Mouse (Mus musculus) R1 (cell line): ENCODE measurements around the gene Onecut1.

ENCODE experiments used
- DNase-seq: peaks from one replicate; pipeline ENCODE4 v3.0.0-alpha.2; 2018; ENCODE audit warnings: low read depth, low spot score

The Onecut1 gene

DNA sequence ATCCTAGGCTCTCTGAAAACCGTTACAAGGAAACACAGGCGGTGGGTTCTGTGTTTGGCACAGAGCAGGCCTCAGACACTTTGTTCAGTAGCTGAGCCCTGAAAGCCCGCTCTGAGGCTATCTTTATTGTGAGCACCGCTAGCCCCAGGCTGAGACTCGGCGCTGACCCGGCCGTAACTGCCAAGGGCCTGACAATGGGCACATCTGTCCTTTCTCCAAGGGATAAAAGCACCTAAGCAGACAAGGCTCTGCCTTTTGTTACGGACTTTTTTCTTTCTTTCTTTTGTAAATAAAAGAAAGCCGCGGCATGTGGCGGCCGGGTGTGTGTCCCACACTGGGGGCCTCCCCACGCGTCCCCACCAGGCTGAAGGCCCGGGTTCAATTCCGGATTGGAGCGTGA is 1.3 kb upstream of the Onecut1 start:
- peak; percentile 44 for DNase-seq

GRCm38 (mm10) chr9:74862096-74862780 is 517 bp downstream of the Onecut1 start:
- peak; percentile 36 for DNase-seq

DNA sequence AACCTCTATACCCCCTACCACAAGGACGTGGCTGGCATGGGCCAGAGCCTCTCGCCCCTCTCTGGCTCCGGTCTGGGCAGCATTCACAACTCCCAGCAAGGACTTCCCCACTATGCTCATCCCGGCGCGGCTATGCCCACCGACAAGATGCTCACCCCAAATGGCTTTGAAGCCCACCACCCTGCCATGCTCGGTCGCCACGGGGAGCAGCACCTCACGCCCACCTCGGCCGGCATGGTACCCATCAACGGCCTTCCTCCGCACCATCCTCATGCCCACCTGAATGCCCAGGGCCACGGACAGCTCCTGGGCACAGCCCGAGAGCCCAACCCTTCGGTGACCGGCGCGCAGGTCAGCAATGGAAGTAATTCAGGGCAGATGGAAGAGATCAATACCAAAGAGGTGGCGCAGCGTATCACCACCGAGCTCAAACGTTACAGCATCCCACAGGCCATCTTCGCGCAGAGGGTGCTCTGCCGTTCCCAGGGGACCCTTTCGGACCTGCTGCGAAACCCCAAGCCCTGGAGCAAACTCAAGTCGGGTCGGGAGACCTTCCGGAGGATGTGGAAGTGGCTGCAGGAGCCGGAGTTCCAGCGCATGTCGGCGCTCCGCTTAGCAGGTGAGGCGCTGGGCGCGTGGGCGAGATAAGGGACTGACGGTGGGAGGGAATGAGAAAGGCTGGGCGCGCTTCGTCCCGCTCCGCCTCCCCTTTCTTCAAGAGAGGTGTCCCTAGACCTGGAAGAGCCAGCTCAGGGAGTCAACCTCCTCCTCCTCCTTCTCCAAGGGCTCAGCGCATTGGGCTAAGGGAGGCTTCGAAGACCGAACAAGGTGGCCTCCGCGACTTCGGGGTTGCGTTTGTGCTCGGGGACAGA is 1.3 kb downstream of the Onecut1 start:
- DNase-seq: peak; percentile 50

DNA sequence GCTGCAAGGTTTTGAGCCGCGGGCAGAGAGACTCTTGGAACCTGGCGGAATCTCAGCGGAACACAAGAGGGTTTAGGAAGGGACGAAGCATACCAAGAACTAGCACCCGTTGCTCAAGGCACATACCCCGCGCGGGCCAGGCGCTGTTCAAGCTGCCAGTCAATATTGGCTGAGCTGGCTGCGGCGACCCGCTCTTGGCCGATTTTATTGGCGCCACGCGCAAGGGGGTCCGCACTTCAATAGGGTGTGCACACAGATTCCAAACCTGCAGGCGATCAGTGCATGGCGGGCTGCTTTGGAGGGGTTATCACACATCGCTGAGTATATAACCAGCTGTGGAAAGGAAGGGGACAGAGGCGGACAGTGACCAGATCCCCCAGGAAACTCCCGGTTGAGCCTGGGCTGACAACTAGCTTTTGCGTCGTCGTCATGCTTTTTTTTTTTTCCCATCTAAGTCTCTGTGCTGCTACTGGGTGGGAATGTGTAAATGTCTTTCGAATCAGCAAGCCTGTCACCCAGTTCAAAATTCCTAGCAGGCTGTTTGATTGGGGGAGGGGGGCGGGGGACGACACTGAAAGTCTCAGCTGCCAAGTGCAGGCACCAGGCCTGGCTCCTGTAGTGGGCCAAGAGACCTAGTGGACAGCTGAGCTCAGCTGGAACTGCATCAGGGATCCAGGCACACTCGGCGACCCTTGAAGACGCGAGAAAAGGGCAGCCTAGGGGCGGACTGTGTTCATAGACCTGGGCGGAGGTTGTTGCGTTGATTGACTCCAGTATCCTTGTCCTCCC is 2.1 kb downstream of the Onecut1 start:
- DNase-seq: no peak

- DNase-seq: no peak
These were observed 2.8 kb downstream of the Onecut1 start for GRCm38 (mm10) chr9:74864471-74864870.

GRCm38 (mm10) chr9:74866596-74867313 is 5.0 kb downstream of the Onecut1 start:
- peak; percentile 12 for DNase-seq

- peak; percentile 78 for DNase-seq
These were observed 6.0 kb downstream of the Onecut1 start for GRCm38 (mm10) chr9:74867641-74868205.

GRCm38 (mm10) chr9:74868336-74868950 is 6.7 kb downstream of the Onecut1 start:
- peak; percentile 80 for DNase-seq

- peak; percentile 72 for DNase-seq
These were observed 9.4 kb downstream of the Onecut1 start for GRCm38 (mm10) chr9:74870960-74871688.

- peak; percentile 64 for DNase-seq
These were observed 14.6 kb downstream of the Onecut1 start for GRCm38 (mm10) chr9:74876328-74876727.

GRCm38 (mm10) chr9:74877709-74878108 is 16.0 kb downstream of the Onecut1 start:
- no peak for DNase-seq

GRCm38 (mm10) chr9:74887866-74888265 is 26.1 kb downstream of the Onecut1 start:
- DNase-seq: no peak

DNA sequence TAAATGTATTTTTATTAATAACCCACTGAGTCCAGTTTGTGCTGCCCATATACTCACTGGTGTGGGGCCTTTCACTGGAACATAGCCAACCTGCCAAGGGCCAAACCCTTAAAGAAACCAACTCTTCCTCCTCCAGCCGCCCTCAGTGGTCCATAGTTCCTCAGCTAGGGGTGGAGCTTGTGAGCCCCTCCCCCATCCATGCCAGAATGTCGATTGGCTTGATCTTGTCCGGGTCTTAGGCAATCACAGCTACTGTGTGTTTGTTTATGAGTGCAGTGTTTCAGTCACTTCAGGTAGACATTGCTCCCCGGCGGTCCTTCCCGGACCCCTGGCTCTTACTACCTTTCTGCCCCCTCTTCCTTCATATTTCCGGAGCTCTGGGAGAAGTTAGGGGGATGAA is 35.0 kb downstream of the Onecut1 start:
- peak; percentile 40 for DNase-seq

DNA sequence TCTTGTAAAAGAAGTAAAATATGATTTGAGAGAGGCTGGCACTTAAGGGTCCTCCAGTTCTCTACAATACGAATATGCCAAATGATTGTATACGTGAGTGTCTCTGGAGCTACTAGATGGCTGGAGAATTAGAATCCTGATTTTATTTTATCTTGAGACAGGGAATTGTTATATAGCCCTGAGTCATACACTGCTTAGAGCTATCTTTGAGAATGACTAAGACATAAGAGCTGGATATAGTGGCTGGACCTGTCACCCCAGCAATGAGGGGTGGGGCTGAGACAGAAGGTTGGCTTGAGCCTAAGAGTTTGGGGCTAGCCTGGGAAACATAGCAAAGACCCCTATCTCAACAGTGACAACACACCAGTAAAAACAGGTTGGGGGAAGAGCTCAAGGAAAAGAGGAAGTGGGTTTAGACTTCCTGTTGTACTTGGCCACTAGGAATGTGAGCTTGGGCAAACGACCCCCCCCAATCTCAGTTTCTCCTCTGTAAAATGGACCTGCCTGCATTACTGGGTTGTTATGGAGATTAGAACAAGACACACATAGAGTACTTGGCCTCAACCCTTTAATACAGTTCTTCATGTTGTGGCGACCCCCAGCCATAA is 35.8 kb downstream of the Onecut1 start:
- DNase-seq: no peak

GRCm38 (mm10) chr9:74900141-74900540 is 38.4 kb downstream of the Onecut1 start:
- no peak for DNase-seq

DNA sequence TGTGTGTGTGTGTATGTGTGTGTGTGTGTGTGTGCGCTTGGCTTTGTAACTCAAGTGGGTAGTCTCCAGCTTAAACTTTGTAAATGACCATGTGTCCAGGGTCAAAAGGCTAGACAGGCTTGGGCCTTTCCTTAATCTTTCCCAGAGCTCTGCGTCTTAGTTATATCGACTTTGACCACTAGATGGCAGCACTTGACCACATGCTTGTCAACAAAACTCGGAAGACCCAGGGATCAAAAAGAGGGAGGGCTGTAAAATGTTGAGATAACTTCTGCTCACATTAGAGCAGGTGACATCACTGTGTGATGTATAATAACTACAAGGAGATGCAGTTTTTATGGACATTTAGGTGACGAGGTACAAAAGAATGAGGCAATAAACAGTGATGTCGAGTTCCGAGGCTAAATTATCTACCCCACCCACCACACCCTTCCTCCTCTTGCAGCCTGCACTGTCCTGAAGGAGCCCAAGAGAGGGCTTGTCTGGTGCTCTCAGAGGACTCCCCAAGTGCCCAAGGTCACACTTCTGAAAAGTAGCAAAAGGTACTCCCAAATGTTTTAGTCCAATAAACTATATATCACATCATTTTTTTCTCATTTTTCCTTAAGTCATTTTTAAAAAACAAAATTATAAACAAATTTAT is 43.3 kb downstream of the Onecut1 start:
- DNase-seq: peak; percentile 77

- DNase-seq: no peak
These were observed 45.2 kb downstream of the Onecut1 start for GRCm38 (mm10) chr9:74906951-74907350.

GRCm38 (mm10) chr9:74909245-74909644 is 47.5 kb downstream of the Onecut1 start:
- DNase-seq: peak; percentile 45

GRCm38 (mm10) chr9:74910226-74910759 is 48.6 kb downstream of the Onecut1 start:
- DNase-seq: no peak
